Mouse (Mus musculus) neural tube, embryonic 11.5 days (tissue): Measurements from ENCODE around the gene Neu4. TPM values are rescaled to one million over a fixed set of nuclear protein-coding genes. Genes with fewer than 3 reads are reported as not detected.
"Not testable (repeated sequence)": the region's sequence is repeated elsewhere in the genome, so short reads cannot be mapped to it uniquely, and the experiment has no call there.

ENCODE experiments used
- ATAC-seq: fragments of 200-750 bp; cut with Nextera tagmentation; 2 replicates; pipeline ENCODE4 v1.8.0; 2017; ENCODE audit warnings: moderate number of reproducible peaks, mild to moderate bottlenecking, moderate TSS enrichment, moderate library complexity; ENCODE audit not compliant: insufficient read depth, low FRiP score, low TSS enrichment
- DNase-seq: peaks from one replicate; pipeline ENCODE4 v3.0.0-alpha.2; 2015; ENCODE audit warnings: low spot score
- H3K27ac ChIP-seq: fragments of 300-500 bp; sonication (generic); 2 replicates; pipeline ENCODE4 v1.5.1; 2014; ENCODE audit warnings: low read depth, mild to moderate bottlenecking, low read length
- H3K27me3 ChIP-seq: fragments of 300-500 bp; sonication (generic); 2 replicates; pipeline ENCODE4 v1.6.1; 2014; ENCODE audit warnings: mild to moderate bottlenecking, low read length, mixed read lengths; ENCODE audit not compliant: control insufficient read depth, insufficient read depth
- H3K36me3 ChIP-seq: fragments of 300-500 bp; sonication (generic); 2 replicates; pipeline ENCODE4 v1.6.1; 2014; ENCODE audit warnings: mild to moderate bottlenecking, low read length, moderate library complexity, mixed read lengths; ENCODE audit not compliant: control insufficient read depth, insufficient read depth
- H3K4me1 ChIP-seq: fragments of 300-500 bp; sonication (generic); 2 replicates; pipeline ENCODE4 v1.6.1; 2014; ENCODE audit warnings: low read length, mixed read lengths; ENCODE audit not compliant: control insufficient read depth, insufficient read depth
- H3K4me2 ChIP-seq: fragments of 300-500 bp; sonication (generic); 2 replicates; pipeline ENCODE4 v1.6.1; 2014; ENCODE audit warnings: low read depth, mild to moderate bottlenecking, moderate library complexity
- H3K4me3 ChIP-seq: fragments of 300-500 bp; sonication (generic); 2 replicates; pipeline ENCODE4 v1.5.1; 2014; ENCODE audit warnings: low read depth, low read length
- H3K9ac ChIP-seq: fragments of 300-500 bp; sonication (generic); 2 replicates; pipeline ENCODE4 v1.6.1; 2014; ENCODE audit warnings: mild to moderate bottlenecking, low read length
- H3K9me3 ChIP-seq: fragments of 300-500 bp; sonication (generic); 2 replicates; pipeline ENCODE4 v1.6.1; 2016; ENCODE audit warnings: low read length; ENCODE audit not compliant: control insufficient read depth
- WGBS: fragments of 180-500 bp; shearing (Covaris S2); extraction: QIAGEN DNeasy Blood & Tissue Kit; methylation state at CpG from one replicate; pipeline ENCODE4 v1.1.7; 2014; 5-methylcytosine and 5-hydroxymethylcytosine counted together
- polyA plus RNA-seq: library from polyadenylated mRNA; unstranded; fragments of >200 nt; fragmentation: Nextera tagmentation; extraction: Ambion mirVana; gene quantifications from 2 replicates; pipeline ENCODE4 v1.2.1, GENCODE M21; 2014

The Neu4 gene
- polyA plus RNA-seq, 1 experiment from 2014 or later = not detected

GRCm38 (mm10) chr1:93991491-93991890, 28.8 kb upstream of the Neu4 start:
- H3K36me3 ChIP-seq, H3K27ac ChIP-seq, H3K9me3 ChIP-seq, H3K4me3 ChIP-seq, H3K4me2 ChIP-seq, ATAC-seq, DNase-seq, H3K9ac ChIP-seq, H3K27me3 ChIP-seq, H3K4me1 ChIP-seq: not testable (repeated sequence)
- 89% methylated on average over 3 of the region's 3 CpGs for WGBS

GRCm38 (mm10) chr1:94001023-94001422, 19.2 kb upstream of the Neu4 start:
- 81% methylated on average over 2 of the region's 2 CpGs for WGBS
- Histone ChIP-seq H3K27ac (no peak overlapping the region), H3K27me3 (no peaks in the 10 kb centered on the region), H3K4me2 (no peak overlapping the region), H3K9ac (no peak overlapping the region), H3K4me1 (no peaks in the 10 kb centered on the region), H3K9me3 (no peaks in the 10 kb centered on the region), H3K4me3 (no peak overlapping the region), H3K36me3 (no peaks in the 10 kb centered on the region)
- ATAC-seq = no peak
- DNase-seq = no peak

- not testable (repeated sequence) for ATAC-seq
These were observed 14.2 kb upstream of the Neu4 start for GRCm38 (mm10) chr1:94005954-94006506.

GRCm38 (mm10) chr1:94008826-94009225, 11.4 kb upstream of the Neu4 start:
- H3K4me3 ChIP-seq, H3K27me3 ChIP-seq, H3K4me2 ChIP-seq, ATAC-seq, H3K9me3 ChIP-seq, H3K9ac ChIP-seq, DNase-seq, H3K36me3 ChIP-seq, H3K27ac ChIP-seq, H3K4me1 ChIP-seq: not testable (repeated sequence)
- 88% methylated on average over 14 of the region's 19 CpGs for WGBS

More at GRCm38 (mm10) chr1:94005954-94006506, 14.2 kb upstream of the Neu4 start:
- H3K27ac ChIP-seq, H3K4me1 ChIP-seq, H3K4me3 ChIP-seq, H3K36me3 ChIP-seq, DNase-seq, H3K4me2 ChIP-seq, H3K27me3 ChIP-seq, H3K9ac ChIP-seq, H3K9me3 ChIP-seq: not testable (repeated sequence)
- WGBS = 80% methylated on average over 2 of the region's 2 CpGs

GRCm38 (mm10) chr1:94011643-94012042, 8.6 kb upstream of the Neu4 start:
- no peak overlapping the region for H3K4me2 ChIP-seq
- no peak overlapping the region for H3K27ac ChIP-seq
- no peaks in the 10 kb centered on the region for H3K4me1 ChIP-seq
- ATAC-seq = no peak
- no peaks in the 10 kb centered on the region for H3K27me3 ChIP-seq
- H3K36me3 ChIP-seq = no peaks in the 10 kb centered on the region
- H3K4me3 ChIP-seq = no peak overlapping the region
- 77% methylated on average over 3 of the region's 3 CpGs for WGBS
- DNase-seq = no peak
- no peaks in the 10 kb centered on the region for H3K9me3 ChIP-seq
- H3K9ac ChIP-seq = no peak overlapping the region

- Histone ChIP-seq H3K4me1 (no peaks in the 10 kb centered on the region), H3K36me3 (no peaks in the 10 kb centered on the region), H3K9me3 (no peaks in the 10 kb centered on the region), H3K27ac (no peak overlapping the region), H3K27me3 (no peaks in the 10 kb centered on the region), H3K4me2 (no peak overlapping the region), H3K9ac (no peak overlapping the region), H3K4me3 (no peak overlapping the region)
- WGBS = 87% methylated on average over 12 of the region's 12 CpGs
- ATAC-seq = no peak
- no peak for DNase-seq
These were observed 7.4 kb downstream of the Neu4 start for GRCm38 (mm10) chr1:94027506-94028108.

GRCm38 (mm10) chr1:94028741-94029140, 8.5 kb downstream of the Neu4 start:
- WGBS = 90% methylated on average over 2 of the region's 2 CpGs

GRCm38 (mm10) chr1:94033075-94033602, 12.9 kb downstream of the Neu4 start:
- H3K36me3 ChIP-seq = no peaks in the 10 kb centered on the region
- no peaks in the 10 kb centered on the region for H3K27me3 ChIP-seq
- H3K27ac ChIP-seq = no peak overlapping the region
- ATAC-seq (no peak), DNase-seq (no peak)
- no peaks in the 10 kb centered on the region for H3K9me3 ChIP-seq
- H3K4me3 ChIP-seq = no peak overlapping the region
- no peak overlapping the region for H3K9ac ChIP-seq
- WGBS = 87% methylated on average over 2 of the region's 2 CpGs
- H3K4me2 ChIP-seq = no peak overlapping the region
- H3K4me1 ChIP-seq = no peaks in the 10 kb centered on the region

More at GRCm38 (mm10) chr1:94028741-94029140, 8.5 kb downstream of the Neu4 start:
- H3K27ac ChIP-seq = no peak overlapping the region
- no peaks in the 10 kb centered on the region for H3K9me3 ChIP-seq
- ATAC-seq (no peak), DNase-seq (no peak)
- H3K4me2 ChIP-seq = no peak overlapping the region
- H3K27me3 ChIP-seq = no peaks in the 10 kb centered on the region
- H3K4me1 ChIP-seq = no peaks in the 10 kb centered on the region
- H3K36me3 ChIP-seq = no peaks in the 10 kb centered on the region
- no peak overlapping the region for H3K4me3 ChIP-seq
- no peak overlapping the region for H3K9ac ChIP-seq
